21 mouse cellular contexts compared by ENCODE assay signal in genomic region chr1:155386551-155386950, GRCm38 (mm10).
"Had no signal": no experiment of that assay in that cellular context is flagged by ENCODE, and none has a peak within 500 bp of the region (broad histone marks: within the 10 kb centered on the region; RNA-seq: fewer than 3 reads in every experiment).

No protein-coding gene starts in this region.

- H3K27me3 ChIP-seq: heart, embryonic 12.5 days; hindbrain, embryonic 12.5 days; intestine, embryonic 15.5 days; kidney, embryonic 15.5 days; limb, embryonic 13.5 days; limb, embryonic 15.5 days; liver, embryonic 12.5 days had no signal

- DNase-seq: gastrocnemius, adult 2 months; gastrocnemius, postnatal 10 days; gastrocnemius, postnatal 25 days; heart, adult 18-20 months; heart, postnatal 10 days; heart, postnatal 4 days; kidney, adult 18-20 months; kidney, adult 9 months; kidney, postnatal 14 days; kidney, postnatal 36 days; layer of hippocampus, adult 9-11 months; layer of hippocampus, postnatal 36 days had no signal

- H3K36me3 ChIP-seq: heart, embryonic 10.5 days; hindbrain, embryonic 10.5 days; hindbrain, embryonic 12.5 days; intestine, embryonic 15.5 days; kidney, embryonic 15.5 days; limb, embryonic 15.5 days had no signal
